Mouse (Mus musculus): ENCODE results near the gene Ccdc141. TPM values are rescaled to one million over a fixed set of nuclear protein-coding genes. Genes with fewer than 3 reads are reported as not detected.
A peak's percentile ranks its signal among the peaks of the same experiment; 100 is the strongest.

Gene Ccdc141
- polyA plus RNA-seq, 1 experiment from 2014 or later = 19.6 TPM

DNA sequence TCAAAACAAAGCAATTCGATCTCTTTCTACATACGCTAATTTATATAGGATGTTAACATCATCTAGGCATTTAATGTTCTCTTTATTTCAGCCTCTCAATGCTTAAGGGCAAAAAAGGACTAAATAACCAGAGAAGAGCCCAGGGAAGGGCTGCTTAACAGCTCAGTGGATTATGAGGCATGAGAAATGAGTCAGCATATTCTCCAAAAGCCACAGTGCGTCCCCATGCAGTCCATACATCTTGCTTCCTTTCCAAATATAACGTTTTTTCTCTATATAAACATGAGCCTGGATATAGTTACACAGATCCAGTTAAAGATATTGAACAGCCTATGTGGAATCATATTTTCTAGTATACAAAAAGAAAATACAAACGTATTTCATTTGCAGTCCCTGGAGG is 61.9 kb downstream of the Ccdc141 start:
- Histone ChIP-seq H3K36me3 (ENCODE audit: control insufficient read depth, insufficient read depth, low read length) (no peaks in the 10 kb centered on the region), H3K27ac (ENCODE audit: low read length) (no peak overlapping the region), H3K4me2 (ENCODE audit: low read depth, low read length) (no peak overlapping the region), H3K9ac (ENCODE audit: low read length) (no peak overlapping the region), H3K4me3 (ENCODE audit: low read length) (no peak overlapping the region), H3K27me3 (ENCODE audit: control insufficient read depth, insufficient read depth, low read depth, low read length) (no peaks in the 10 kb centered on the region), H3K9me3 (ENCODE audit: control insufficient read depth, low read length) (no peaks in the 10 kb centered on the region), H3K4me1 (replicated peaks; ENCODE audit: control insufficient read depth, insufficient read depth, low read length) (peaks cover 8% of the 10 kb centered on the region; the same call in 1 of the 2 replicates)
- ATAC-seq (ENCODE audit: low read depth) = no peak; the same call in 1 of the 2 replicates
- WGBS = 68% methylated on average over 5 of the region's 5 CpGs

DNA sequence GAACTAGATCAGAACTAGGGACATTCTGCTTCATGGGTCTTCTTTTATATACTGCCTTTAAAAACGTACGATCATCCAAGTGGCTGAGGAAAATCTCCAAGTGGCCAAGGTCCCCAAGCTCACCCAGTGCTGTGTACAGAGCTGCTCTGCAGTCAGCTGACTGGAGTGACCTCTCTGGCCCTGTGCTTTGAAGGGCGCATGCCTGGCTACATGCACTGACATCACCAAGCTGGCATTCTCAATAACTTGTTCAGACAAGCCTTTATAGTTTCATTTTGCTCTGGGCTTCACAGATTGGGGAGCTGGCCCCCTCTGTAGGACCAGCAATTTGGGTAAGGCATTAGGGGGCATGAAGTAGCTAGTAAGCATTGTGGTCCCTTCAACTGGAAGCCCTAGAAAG is 64.3 kb downstream of the Ccdc141 start:
- no peaks in the 10 kb centered on the region for H3K36me3 ChIP-seq (ENCODE audit: control insufficient read depth, insufficient read depth, low read length)
- H3K27me3 ChIP-seq (ENCODE audit: control insufficient read depth, insufficient read depth, low read depth, low read length) = no peaks in the 10 kb centered on the region
- H3K4me2 ChIP-seq (ENCODE audit: low read depth, low read length) = no peak overlapping the region
- no peaks in the 10 kb centered on the region for H3K9me3 ChIP-seq (ENCODE audit: control insufficient read depth, low read length)
- no peak overlapping the region for H3K9ac ChIP-seq (ENCODE audit: low read length)
- 73% methylated on average over 3 of the region's 3 CpGs for WGBS
- H3K27ac ChIP-seq (ENCODE audit: low read length) = peak overlapping the region; percentile 32; the same call in 1 of the 2 replicates
- no peak overlapping the region for H3K4me3 ChIP-seq (ENCODE audit: low read length)
- ATAC-seq (ENCODE audit: low read depth) = no peak
- H3K4me1 ChIP-seq (replicated peaks; ENCODE audit: control insufficient read depth, insufficient read depth, low read length) = peaks cover 8% of the 10 kb centered on the region; the same call in 1 of the 2 replicates

DNA sequence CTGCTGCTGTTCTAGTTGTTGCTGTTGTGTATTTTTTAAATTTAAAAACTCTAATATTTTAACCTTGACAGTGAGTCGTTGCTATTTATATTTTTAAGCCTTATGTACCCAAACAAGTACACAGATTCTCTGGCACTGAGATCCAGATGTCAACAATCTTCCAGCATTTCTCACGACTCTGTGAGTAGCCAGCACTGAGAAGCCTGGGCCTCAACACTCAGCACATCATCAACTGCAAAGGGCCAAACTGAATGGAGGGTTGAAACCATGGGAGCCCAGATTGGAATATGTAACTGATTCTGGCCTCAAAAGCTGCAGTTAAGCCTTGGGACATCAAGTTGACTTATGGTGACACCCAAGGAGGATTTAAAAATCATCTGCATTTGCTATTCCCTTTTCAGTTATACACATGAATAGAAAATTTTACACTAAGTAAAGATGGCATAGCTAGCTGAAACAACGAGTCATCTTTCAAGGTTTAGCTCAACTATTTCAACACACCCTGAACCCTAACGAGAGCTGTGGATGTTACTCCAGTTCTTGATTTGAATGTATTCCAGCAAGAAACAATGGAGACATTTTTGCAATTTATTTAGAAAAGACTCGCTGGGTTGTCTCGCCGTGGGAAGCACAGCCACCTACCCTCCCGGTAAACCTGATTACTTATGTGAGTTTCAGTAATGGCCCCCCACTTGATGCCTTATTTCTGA is 65.3 kb downstream of the Ccdc141 start:
- Histone ChIP-seq H3K36me3 (ENCODE audit: control insufficient read depth, insufficient read depth, low read length) (no peaks in the 10 kb centered on the region), H3K27me3 (ENCODE audit: control insufficient read depth, insufficient read depth, low read depth, low read length) (no peaks in the 10 kb centered on the region), H3K9ac (ENCODE audit: low read length) (no peak overlapping the region), H3K9me3 (ENCODE audit: control insufficient read depth, low read length) (no peaks in the 10 kb centered on the region), H3K4me3 (ENCODE audit: low read length) (no peak overlapping the region), H3K27ac (ENCODE audit: low read length) (peak overlapping the region; percentile 32), H3K4me1 (replicated peaks; ENCODE audit: control insufficient read depth, insufficient read depth, low read length) (peaks cover 8% of the 10 kb centered on the region; the same call in 1 of the 2 replicates), H3K4me2 (ENCODE audit: low read depth, low read length) (no peak overlapping the region)
- ATAC-seq (ENCODE audit: low read depth) = peak; percentile 86
- WGBS = 62% methylated on average over 8 of the region's 8 CpGs

DNA sequence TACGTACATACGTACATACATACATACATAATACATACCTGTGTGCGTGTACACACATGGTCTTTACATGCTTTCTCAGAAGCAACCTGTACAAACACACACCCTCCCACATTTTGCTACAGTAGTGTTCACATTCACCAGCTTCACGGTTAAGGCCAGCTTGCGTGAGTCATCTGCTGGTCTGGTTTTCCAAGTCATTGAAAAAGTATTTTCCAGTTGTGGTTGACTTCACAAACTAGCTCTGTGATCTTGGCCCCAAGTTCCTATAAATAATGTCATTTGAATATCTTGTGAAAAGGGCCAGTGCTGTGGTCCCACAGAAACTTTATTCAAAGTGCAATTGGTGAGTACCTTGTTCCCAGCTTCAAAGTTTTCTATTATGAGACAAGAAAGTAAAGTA is 67.9 kb downstream of the Ccdc141 start:
- 91% methylated on average over 5 of the region's 5 CpGs for WGBS
- Histone ChIP-seq H3K4me2 (ENCODE audit: low read depth, low read length) (no peak overlapping the region), H3K4me3 (ENCODE audit: low read length) (no peak overlapping the region), H3K27me3 (ENCODE audit: control insufficient read depth, insufficient read depth, low read depth, low read length) (no peaks in the 10 kb centered on the region), H3K36me3 (ENCODE audit: control insufficient read depth, insufficient read depth, low read length) (no peaks in the 10 kb centered on the region), H3K27ac (ENCODE audit: low read length) (no peak overlapping the region), H3K4me1 (replicated peaks; ENCODE audit: control insufficient read depth, insufficient read depth, low read length) (peaks cover 5% of the 10 kb centered on the region; the same call in 1 of the 2 replicates), H3K9me3 (ENCODE audit: control insufficient read depth, low read length) (no peaks in the 10 kb centered on the region), H3K9ac (ENCODE audit: low read length) (no peak overlapping the region)
- ATAC-seq (ENCODE audit: low read depth) = no peak

DNA sequence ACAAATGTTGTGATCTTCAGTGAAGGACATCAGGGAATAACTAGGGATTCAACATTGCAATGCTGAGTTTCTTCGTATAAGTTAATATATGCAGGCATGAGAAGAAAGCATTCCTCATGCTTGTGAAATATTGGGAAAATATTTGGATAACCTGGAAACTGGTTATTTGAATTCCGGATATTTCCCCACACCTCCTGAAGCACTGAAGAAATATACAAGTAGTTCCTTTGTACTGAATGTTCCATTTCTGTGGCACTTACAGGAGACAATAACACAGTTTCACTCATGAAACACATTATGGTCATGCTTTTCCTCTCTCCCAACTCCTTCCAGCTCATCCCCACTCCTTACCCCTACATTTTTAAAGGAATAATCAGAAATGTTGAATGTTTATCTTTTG is 70.6 kb downstream of the Ccdc141 start:
- Histone ChIP-seq H3K36me3 (ENCODE audit: control insufficient read depth, insufficient read depth, low read length) (no peaks in the 10 kb centered on the region), H3K4me3 (ENCODE audit: low read length) (no peak overlapping the region), H3K27me3 (ENCODE audit: control insufficient read depth, insufficient read depth, low read depth, low read length) (no peaks in the 10 kb centered on the region), H3K9me3 (ENCODE audit: control insufficient read depth, low read length) (no peaks in the 10 kb centered on the region), H3K4me1 (replicated peaks; ENCODE audit: control insufficient read depth, insufficient read depth, low read length) (no peaks in the 10 kb centered on the region), H3K4me2 (ENCODE audit: low read depth, low read length) (no peak overlapping the region), H3K27ac (ENCODE audit: low read length) (no peak overlapping the region), H3K9ac (ENCODE audit: low read length) (no peak overlapping the region)
- no peak for ATAC-seq (ENCODE audit: low read depth)
- 62% methylated on average over 2 of the region's 2 CpGs for WGBS

DNA sequence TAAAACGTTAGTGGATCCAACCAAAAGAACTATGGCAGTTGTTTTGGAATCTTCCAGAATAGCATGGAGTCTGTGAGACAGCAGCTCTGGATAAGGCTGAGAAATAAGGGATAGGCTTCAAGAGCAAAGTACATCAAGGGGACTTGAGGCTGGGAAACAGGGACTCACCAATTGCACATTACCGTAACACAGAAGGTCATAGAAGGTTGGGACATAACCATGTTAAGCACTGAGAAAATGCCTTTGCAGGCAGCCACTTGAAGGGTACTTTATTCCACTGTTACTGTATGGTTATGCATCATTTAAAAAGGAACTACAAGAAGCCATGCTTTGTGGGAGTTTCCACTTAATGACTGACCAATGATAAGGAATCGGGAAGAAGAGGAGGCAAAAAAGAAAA is 71.7 kb downstream of the Ccdc141 start:
- H3K4me2 ChIP-seq (ENCODE audit: low read depth, low read length) = no peak overlapping the region
- H3K4me3 ChIP-seq (ENCODE audit: low read length) = no peak overlapping the region
- no peak overlapping the region for H3K9ac ChIP-seq (ENCODE audit: low read length)
- 83% methylated on average over 3 of the region's 3 CpGs for WGBS
- H3K27ac ChIP-seq (ENCODE audit: low read length) = no peak overlapping the region
- H3K4me1 ChIP-seq (replicated peaks; ENCODE audit: control insufficient read depth, insufficient read depth, low read length) = no peaks in the 10 kb centered on the region
- no peaks in the 10 kb centered on the region for H3K36me3 ChIP-seq (ENCODE audit: control insufficient read depth, insufficient read depth, low read length)
- no peaks in the 10 kb centered on the region for H3K27me3 ChIP-seq (ENCODE audit: control insufficient read depth, insufficient read depth, low read depth, low read length)
- no peak for ATAC-seq (ENCODE audit: low read depth)
- no peaks in the 10 kb centered on the region for H3K9me3 ChIP-seq (ENCODE audit: control insufficient read depth, low read length)

DNA sequence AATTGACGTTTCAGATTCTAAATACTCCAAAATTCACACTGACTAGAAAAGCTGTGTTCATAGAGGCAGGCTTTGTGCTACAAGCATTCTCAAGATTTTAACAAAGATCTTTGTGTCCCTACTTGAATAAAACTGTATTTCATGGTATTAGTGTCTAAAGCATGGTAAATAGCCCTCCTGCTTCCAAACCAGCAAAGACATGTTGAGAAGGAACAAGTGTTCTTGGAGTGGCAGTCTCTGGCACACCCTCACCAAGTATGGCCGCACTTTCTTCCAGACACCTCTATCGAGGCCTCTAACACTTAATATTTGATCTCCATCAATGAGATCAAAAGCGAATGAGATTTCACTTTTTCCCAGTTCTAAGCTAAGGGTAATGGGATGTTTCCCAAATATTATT is 78.7 kb downstream of the Ccdc141 start:
- no peak overlapping the region for H3K4me2 ChIP-seq (ENCODE audit: low read depth, low read length)
- no peak overlapping the region for H3K4me3 ChIP-seq (ENCODE audit: low read length)
- H3K9ac ChIP-seq (ENCODE audit: low read length) = no peak overlapping the region
- ATAC-seq (ENCODE audit: low read depth) = no peak
- WGBS = 68% methylated on average over 4 of the region's 4 CpGs
- no peaks in the 10 kb centered on the region for H3K4me1 ChIP-seq (replicated peaks; ENCODE audit: control insufficient read depth, insufficient read depth, low read length)
- H3K36me3 ChIP-seq (ENCODE audit: control insufficient read depth, insufficient read depth, low read length) = no peaks in the 10 kb centered on the region
- H3K27ac ChIP-seq (ENCODE audit: low read length) = no peak overlapping the region; the same call in 1 of the 2 replicates
- H3K27me3 ChIP-seq (ENCODE audit: control insufficient read depth, insufficient read depth, low read depth, low read length) = no peaks in the 10 kb centered on the region
- H3K9me3 ChIP-seq (ENCODE audit: control insufficient read depth, low read length) = no peaks in the 10 kb centered on the region

DNA sequence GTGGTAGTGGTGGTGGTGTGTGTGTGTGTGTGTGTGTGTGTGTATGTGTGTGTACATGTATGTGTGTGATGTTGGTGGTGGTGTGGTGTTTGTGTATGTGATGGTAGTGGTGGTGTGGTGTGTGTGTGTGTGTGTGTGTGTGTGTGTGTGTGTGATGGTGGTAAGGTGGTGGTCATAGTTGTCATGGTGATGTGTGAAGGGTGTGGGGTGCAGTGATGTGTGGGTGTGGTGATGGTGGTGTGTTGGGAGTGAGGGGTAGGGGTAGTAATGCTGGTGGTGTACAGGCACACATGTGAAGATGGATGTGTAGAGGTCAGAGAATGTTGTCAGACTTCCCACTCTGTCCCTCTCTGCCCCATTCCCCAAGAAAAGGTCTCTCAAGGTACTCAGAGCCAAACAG is 85.1 kb downstream of the Ccdc141 start:
- H3K4me1 ChIP-seq (replicated peaks; ENCODE audit: control insufficient read depth, insufficient read depth, low read length) = no peaks in the 10 kb centered on the region
- no peaks in the 10 kb centered on the region for H3K36me3 ChIP-seq (ENCODE audit: control insufficient read depth, insufficient read depth, low read length)
- no peaks in the 10 kb centered on the region for H3K9me3 ChIP-seq (ENCODE audit: control insufficient read depth, low read length)
- H3K4me3 ChIP-seq (ENCODE audit: low read length) = no peak overlapping the region
- H3K27me3 ChIP-seq (ENCODE audit: control insufficient read depth, insufficient read depth, low read depth, low read length) = no peaks in the 10 kb centered on the region
- H3K9ac ChIP-seq (ENCODE audit: low read length) = no peak overlapping the region
- no peak for ATAC-seq (ENCODE audit: low read depth)
- no peak overlapping the region for H3K27ac ChIP-seq (ENCODE audit: low read length)
- H3K4me2 ChIP-seq (ENCODE audit: low read depth, low read length) = no peak overlapping the region

DNA sequence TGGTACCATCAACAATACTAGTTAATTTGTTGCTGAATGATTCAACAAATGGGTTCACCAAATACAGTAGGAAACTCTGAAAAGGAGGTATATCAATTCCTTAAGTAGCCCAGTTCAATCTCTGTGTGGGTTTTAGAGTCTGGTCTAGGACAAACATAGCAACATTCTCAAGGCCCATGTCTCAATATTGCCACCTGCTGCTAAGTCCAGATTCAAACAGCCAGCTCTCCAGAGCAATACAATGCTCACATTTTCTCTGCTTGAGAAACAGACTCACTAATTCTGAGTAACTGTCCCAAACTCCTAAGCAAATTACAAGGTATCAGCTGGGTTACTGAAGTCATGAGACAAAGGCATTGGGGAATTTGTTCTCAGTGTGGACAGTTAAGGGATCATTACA is 85.8 kb downstream of the Ccdc141 start:
- Histone ChIP-seq H3K9ac (ENCODE audit: low read length) (no peak overlapping the region), H3K27ac (ENCODE audit: low read length) (no peak overlapping the region), H3K9me3 (ENCODE audit: control insufficient read depth, low read length) (no peaks in the 10 kb centered on the region), H3K4me3 (ENCODE audit: low read length) (no peak overlapping the region), H3K4me2 (ENCODE audit: low read depth, low read length) (no peak overlapping the region), H3K36me3 (ENCODE audit: control insufficient read depth, insufficient read depth, low read length) (no peaks in the 10 kb centered on the region), H3K4me1 (replicated peaks; ENCODE audit: control insufficient read depth, insufficient read depth, low read length) (no peaks in the 10 kb centered on the region), H3K27me3 (ENCODE audit: control insufficient read depth, insufficient read depth, low read depth, low read length) (no peaks in the 10 kb centered on the region)
- no peak for ATAC-seq (ENCODE audit: low read depth)

DNA sequence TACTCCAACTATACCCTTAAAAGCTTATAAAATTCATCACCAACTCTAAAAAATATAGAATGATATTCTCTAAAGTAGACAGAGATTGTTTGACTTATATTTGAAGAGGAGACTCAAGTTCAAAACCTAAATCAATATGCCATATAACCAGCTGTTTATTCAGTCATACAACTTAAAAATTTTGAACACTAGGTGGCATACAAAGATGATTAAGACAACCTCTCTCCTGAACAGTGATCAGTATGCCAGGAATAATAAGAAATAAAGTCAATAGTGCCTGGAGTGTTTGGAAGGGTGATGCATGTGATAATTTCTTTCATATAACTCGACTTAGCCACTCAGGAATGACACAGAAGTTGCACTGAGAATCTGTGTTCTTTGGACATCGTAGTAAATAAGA is 89.3 kb downstream of the Ccdc141 start:
- Histone ChIP-seq H3K36me3 (ENCODE audit: control insufficient read depth, insufficient read depth, low read length) (no peaks in the 10 kb centered on the region), H3K27me3 (ENCODE audit: control insufficient read depth, insufficient read depth, low read depth, low read length) (no peaks in the 10 kb centered on the region), H3K4me2 (ENCODE audit: low read depth, low read length) (no peak overlapping the region), H3K27ac (ENCODE audit: low read length) (no peak overlapping the region), H3K4me3 (ENCODE audit: low read length) (no peak overlapping the region), H3K9me3 (ENCODE audit: control insufficient read depth, low read length) (no peaks in the 10 kb centered on the region), H3K4me1 (replicated peaks; ENCODE audit: control insufficient read depth, insufficient read depth, low read length) (no peaks in the 10 kb centered on the region), H3K9ac (ENCODE audit: low read length) (no peak overlapping the region)
- 73% methylated on average over 2 of the region's 2 CpGs for WGBS
- no peak for ATAC-seq (ENCODE audit: low read depth)
